Mouse (Mus musculus): ENCODE measurements around the gene Gm11111.

DNA sequence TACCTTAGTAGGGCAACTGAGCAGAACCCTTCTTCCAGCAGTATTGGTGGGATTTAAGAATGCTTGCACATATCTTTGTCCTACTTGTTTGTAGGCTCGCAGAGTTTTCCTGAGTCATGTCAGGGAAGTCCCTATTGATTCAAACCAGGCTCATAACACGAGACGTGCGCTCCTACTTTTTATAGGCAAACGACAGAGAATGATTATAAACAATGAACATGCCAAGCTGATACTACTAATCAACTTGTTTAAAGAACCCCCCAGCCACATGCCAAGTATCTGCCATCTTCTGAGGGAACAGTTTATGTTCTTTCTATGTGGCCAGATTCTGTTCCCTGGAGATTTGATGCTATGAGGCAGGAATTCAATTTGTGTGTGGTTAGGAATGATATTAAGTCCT lies 28.3 kb downstream of the Gm11111 start:
- TF ChIP-seq CTCF (IDR thresholded peaks at IDR 0.05; ENCODE audit: control insufficient read depth, insufficient read depth, insufficient read length) (no peak), FOSL1 (IDR thresholded peaks at IDR 0.05; ENCODE audit: insufficient read depth, low read length, poor library complexity, severe bottlenecking) (no peak), USF1 (IDR thresholded peaks at IDR 0.05; ENCODE audit: low read depth) (no peak), MYOG (IDR thresholded peaks at IDR 0.05; ENCODE audit: control insufficient read depth, extremely low read depth, insufficient read length) (no peak)
